Comparison of ENCODE assay signal across 11 mouse cellular contexts in the genomic region with DNA sequence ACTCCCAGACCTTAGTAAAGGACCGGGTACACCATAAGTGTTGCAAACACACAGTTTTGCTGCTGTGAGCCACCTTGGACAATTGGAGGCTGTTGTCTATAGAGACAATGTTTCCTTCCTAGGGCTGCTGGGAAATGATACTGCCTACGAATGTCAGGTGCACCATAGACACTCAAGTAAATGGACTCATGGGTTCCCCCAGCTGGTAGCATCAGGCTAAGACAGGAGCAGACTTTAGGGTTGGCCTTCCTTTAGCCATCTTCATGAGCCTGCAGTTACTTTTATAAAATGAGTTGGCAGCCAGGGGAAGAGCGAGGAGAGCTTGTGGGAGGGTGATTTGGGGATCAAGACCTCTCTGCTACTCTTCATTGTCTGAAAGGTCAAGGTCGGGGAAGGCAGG. TPM values are rescaled to one million over a fixed set of nuclear protein-coding genes. Genes with fewer than 3 reads are reported as not detected.
DNase-seq lines count a peak whose midpoint lies in the region; ATAC-seq and TF ChIP-seq lines count a peak whose summit lies in the region.
"Had no signal": no experiment of that assay in that cellular context is flagged by ENCODE, and none has a peak within 500 bp of the region (broad histone marks: within the 10 kb centered on the region; RNA-seq: fewer than 3 reads in every experiment).

No protein-coding gene starts in this region.

- H3K27ac ChIP-seq in heart, adult 2 months: no peak overlapping the region
- no peak overlapping the region for H3K27ac ChIP-seq in lung, postnatal 0 days (ENCODE audit: low read length)

- H3K4me3 ChIP-seq in heart, adult 2 months: no peak overlapping the region
- H3K4me3 ChIP-seq in lung, postnatal 0 days (ENCODE audit: low read depth, low read length): no peak overlapping the region

- H3K27me3 ChIP-seq in heart, adult 2 months (ENCODE audit: control insufficient read depth, insufficient read depth, low read length): no peaks in the 10 kb centered on the region
- H3K27me3 ChIP-seq in lung, postnatal 0 days (replicated peaks; ENCODE audit: insufficient read depth, low read length): no peaks in the 10 kb centered on the region

- no peak for ATAC-seq in lung, postnatal 0 days
- ATAC-seq: forebrain, embryonic 16.5 days had no signal

- TF ChIP-seq EP300 in heart, adult 2 months (IDR thresholded peaks at IDR 0.05; ENCODE audit: insufficient read depth, low read depth, low read length): no peak
- TF ChIP-seq EP300 in lung, postnatal 0 days (IDR thresholded peaks at IDR 0.05): no peak

- H3K36me3 ChIP-seq in heart, adult 2 months (ENCODE audit: control insufficient read depth, insufficient read depth, low read length): no peaks in the 10 kb centered on the region
- no peaks in the 10 kb centered on the region for H3K36me3 ChIP-seq in lung, postnatal 0 days (ENCODE audit: insufficient read depth, low read length)

- H3K9me3 ChIP-seq in lung, postnatal 0 days (ENCODE audit: low read length): no peaks in the 10 kb centered on the region

- H3K4me2 ChIP-seq in lung, postnatal 0 days (replicated peaks; ENCODE audit: low read depth, low read length): no peak overlapping the region

- no peaks in the 10 kb centered on the region for H3K79me2 ChIP-seq in heart, adult 2 months (replicated peaks; ENCODE audit: control insufficient read depth, insufficient read depth, low read length)

- TF ChIP-seq POLR2A in heart, adult 2 months (IDR thresholded peaks at IDR 0.05; ENCODE audit: insufficient read depth, low read depth, low read length): no peak

- 68% methylated on average over 4 of the region's 4 CpGs for WGBS in heart, adult 2 months
- WGBS in lung, postnatal 0 days: 81% methylated on average over 4 of the region's 4 CpGs

- H3K9ac ChIP-seq in heart, adult 2 months (ENCODE audit: low read depth, low read length): no peak overlapping the region
- H3K9ac ChIP-seq in lung, postnatal 0 days (replicated peaks; ENCODE audit: low read depth): no peak overlapping the region

- TF ChIP-seq CTCF in heart, adult 2 months (IDR thresholded peaks at IDR 0.05): peak; percentile 62
- peak; percentile 60 for TF ChIP-seq CTCF in lung, postnatal 0 days (IDR thresholded peaks at IDR 0.05)

- intact Hi-C loops in heart, adult 2 months (cut with DNase I): no loop called here

- DNase-seq in heart, adult 2 months: no peak
- no peak for DNase-seq in heart, adult 11 months
- peak; percentile 32 for DNase-seq in urinary bladder, postnatal 14 days (ENCODE audit: low spot score)
- DNase-seq in urinary bladder, postnatal 10 days (ENCODE audit: low spot score): no peak
- no peak for DNase-seq in lung, postnatal 0 days (ENCODE audit: low spot score)
- no peak for DNase-seq in retina, postnatal 1 day
- no peak for DNase-seq in yolk sac, embryonic 10.5 days (ENCODE audit: low spot score)
- DNase-seq in cerebellum, postnatal 36 days: no peak
- DNase-seq: cerebellum, adult 8-10 months had no signal

- H3K4me1 ChIP-seq in heart, adult 2 months (ENCODE audit: control insufficient read depth, insufficient read depth, low read length): peaks cover 2% of the 10 kb centered on the region; the same call in 1 of the 2 replicates
- 0 out of 2 replicates have a peak, but pooled peaks cover 3% of the 10 kb centered on the region for H3K4me1 ChIP-seq in lung, postnatal 0 days (ENCODE audit: insufficient read depth, low read depth, low read length)

RNA-seq across cellular contexts. Expression of gene Clmn, which starts 52.2 kb away (rescaled TPM):
- total RNA-seq in heart, adult 2 months (2021): 1 to 10 TPM; 2.5 to 3.2 TPM
- polyA plus RNA-seq in heart, adult 2 months (2012; rRNA removed): 1.0 and 1.1 TPM in 2 replicates
- 2.0 and 2.5 TPM in 2 replicates for polyA plus RNA-seq in lung, postnatal 0 days (2015; fragmentation: Nextera tagmentation; extraction: Ambion mirVana)
- total RNA-seq: monocyte, adult 5-6 weeks had no signal
